Mouse (Mus musculus) cerebellum, postnatal 4 days (tissue): Measurements from ENCODE around the gene Btbd35f26.
"Not testable (repeated sequence)": the region's sequence is repeated elsewhere in the genome, so short reads cannot be mapped to it uniquely, and the experiment has no call there.

ENCODE experiments used
- DNase-seq, 2 experiments: peaks; one replicate each; pipeline ENCODE4 v3.0.0; 2022; ENCODE audit warnings: low spot score in 2 of 2, mixed read lengths in 1 of 2

Btbd35f26 gene

DNA sequence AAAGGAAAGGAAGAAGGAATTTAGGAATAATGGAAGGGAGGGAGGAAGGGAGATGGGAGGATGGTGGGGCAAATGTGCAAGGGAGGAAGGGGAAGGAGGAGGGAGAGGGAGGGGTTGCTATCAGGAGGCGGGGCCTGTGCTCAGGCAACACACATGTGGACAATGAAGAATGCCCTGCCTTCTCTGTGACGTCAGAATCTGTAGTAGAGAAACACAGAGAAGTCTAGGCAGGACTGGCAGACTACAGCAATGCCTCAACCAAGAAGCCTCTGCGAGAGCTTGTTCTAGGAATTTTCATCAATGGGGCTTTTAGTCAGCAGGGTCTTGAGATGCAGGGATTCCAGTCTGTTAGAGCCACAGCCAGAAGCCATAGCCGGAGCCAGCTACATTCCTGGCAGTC lies at the start of gene Btbd35f26:
Gene Btbd35f26 (plus strand): TSS at position 301 of the 400 bp plus-strand sequence.
- not testable (repeated sequence) for DNase-seq

DNA sequence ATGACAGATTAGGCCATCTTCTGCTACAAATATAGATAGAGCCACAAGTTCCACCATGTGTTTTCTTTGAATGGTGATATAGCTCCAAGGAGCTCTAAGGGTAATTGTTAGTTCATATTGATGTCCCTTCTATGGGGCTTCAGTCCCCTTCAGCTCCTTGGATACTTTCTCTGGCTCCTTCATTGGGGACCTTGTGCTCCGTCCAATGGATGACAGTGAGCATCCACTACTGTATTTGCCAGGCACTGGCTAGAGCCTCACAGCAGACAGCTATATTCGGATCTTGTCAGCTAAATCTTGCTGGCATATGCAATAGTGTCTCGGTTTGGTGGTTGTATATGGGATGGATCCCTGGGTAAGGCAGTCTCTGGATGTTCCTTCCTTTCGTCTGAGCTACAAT lies 5.7 kb downstream of the Btbd35f26 start:
- DNase-seq, result not testable (repeated sequence)

DNA sequence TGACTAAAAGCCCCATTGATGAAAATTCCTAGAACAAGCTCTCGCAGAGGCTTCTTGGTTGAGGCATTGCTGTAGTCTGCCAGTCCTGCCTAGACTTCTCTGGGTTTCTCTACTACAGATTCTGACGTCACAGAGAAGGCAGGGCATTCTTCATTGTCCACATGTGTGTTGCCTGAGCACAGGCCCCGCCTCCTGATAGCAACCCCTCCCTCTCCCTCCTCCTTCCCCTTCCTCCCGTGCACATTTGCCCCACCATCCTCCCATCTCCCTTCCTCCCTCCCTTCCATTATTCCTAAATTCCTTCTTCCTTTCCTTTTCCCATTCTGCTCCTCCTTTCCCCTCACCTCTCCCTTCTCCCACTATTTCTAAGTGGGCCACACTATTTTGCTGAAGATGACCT lies 47.6 kb downstream of the Btbd35f26 start, which contains the start of gene Btbd35f19:
Gene Btbd35f19 (minus strand): TSS at position 101 of the 400 bp plus-strand sequence.
- not testable (repeated sequence) for DNase-seq
